Mouse (Mus musculus): ENCODE results near the gene Polm.

DNA sequence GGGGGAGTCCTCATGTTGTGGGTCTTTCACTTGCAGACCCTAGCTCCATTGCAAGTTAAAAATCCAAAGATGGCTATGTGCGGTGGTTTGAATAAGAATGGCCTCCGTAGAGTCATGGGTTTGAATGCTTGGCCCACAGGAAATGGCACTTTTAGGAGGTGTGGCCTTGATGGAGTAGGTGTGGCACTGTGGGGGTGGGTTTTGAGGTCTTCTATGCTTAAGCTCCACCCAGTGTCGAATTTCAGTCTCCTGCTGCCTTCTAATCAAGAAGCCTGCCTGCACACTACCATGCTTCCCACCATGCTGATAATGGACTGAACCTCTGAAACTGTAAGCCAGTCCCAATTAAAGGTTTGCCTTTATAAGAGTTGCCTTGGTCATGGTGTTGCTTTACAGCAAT lies 5.3 kb upstream of the Polm start:
- no peak for TF ChIP-seq GATA1 (IDR thresholded peaks at IDR 0.05; ENCODE audit: low read length)
- TF ChIP-seq TAL1 (IDR thresholded peaks at IDR 0.05; ENCODE audit: low read length), result no peak

Measured in erythroblast, embryonic 14.5 days (primary cell).